Mouse (Mus musculus): ENCODE results near the gene Arhgap24. TPM values are rescaled to one million over a fixed set of nuclear protein-coding genes. Genes with fewer than 3 reads are reported as not detected.

Gene Arhgap24
- polyA plus RNA-seq (2012) = not detected in 2 replicates

- no peak for TF ChIP-seq GATA1 (IDR thresholded peaks at IDR 0.05; ENCODE audit: low read length)
These were observed at the start of gene Arhgap24 for GRCm38 (mm10) chr5:102481215-102482211. TSS of gene Arhgap24 (plus strand) at chr5:102481391.

DNA sequence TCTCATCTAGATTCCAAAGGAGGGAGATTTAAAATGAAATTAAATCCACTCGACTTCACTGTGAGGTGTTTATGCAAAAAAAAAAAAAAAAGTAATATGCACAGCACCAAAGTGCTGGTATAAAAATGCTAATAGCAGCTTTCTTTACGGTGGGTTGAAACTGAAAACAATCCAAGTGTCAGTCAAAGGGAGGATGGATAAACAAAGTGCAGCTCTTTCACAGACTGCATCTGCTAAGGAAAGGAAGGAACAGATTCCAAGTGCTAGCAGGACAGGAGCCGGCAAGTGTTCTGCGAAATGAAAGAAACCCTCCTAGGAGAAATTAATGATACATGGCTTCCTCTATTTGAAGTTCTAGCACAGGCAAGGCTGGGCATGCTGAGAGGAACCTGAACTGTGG, 47.0 kb upstream of the Arhgap24 start:
- no peak for TF ChIP-seq GATA1 (IDR thresholded peaks at IDR 0.05; ENCODE audit: low read length)

DNA sequence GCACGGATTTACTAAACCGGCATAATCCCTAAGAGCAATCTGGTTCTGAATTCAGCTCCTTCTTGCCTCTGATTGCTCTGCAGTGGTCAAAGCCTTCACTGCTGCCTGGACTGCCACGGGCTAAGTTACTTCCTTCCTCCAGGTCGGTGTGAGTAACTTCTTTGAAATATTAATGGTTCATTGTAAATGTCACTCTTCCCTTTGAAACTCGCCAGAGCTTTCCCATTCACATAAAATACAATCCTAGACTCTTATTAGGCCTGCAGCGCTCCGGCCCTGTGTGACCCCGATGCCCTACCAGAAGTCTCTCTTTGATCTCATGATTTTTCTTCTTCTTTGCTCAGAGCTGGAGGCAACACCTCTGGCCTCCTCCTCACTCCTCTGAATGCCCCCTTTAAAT, 44.6 kb upstream of the Arhgap24 start:
- TF ChIP-seq GATA1 (IDR thresholded peaks at IDR 0.05; ENCODE audit: low read length) = no peak

- no peak for TF ChIP-seq GATA1 (IDR thresholded peaks at IDR 0.05; ENCODE audit: low read length)
These were observed 41.9 kb upstream of the Arhgap24 start for GRCm38 (mm10) chr5:102439119-102439877.

DNA sequence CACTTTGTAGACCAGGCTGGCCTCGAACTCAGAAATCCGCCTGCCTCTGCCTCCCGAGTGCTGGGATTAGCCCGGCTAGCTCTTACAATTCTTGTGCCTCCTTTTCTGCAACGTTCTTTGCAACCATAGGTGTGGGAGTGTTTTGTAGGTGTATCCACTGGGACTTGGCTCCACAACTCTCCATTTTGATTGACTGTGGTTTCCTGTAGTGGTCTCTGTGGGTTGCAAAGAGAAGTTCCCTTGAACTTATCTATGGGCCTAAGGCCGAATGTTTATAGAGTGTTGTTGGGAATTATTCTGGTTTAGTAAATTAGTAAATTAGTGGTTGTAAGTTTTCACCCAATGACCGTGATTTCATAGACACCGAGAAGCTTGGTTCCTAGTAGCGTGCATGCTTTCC, 33.8 kb upstream of the Arhgap24 start:
- TF ChIP-seq GATA1 (IDR thresholded peaks at IDR 0.05; ENCODE audit: low read length) = no peak

- no peak for TF ChIP-seq GATA1 (IDR thresholded peaks at IDR 0.05; ENCODE audit: low read length)
These were observed 30.3 kb upstream of the Arhgap24 start for GRCm38 (mm10) chr5:102450897-102451296.

DNA sequence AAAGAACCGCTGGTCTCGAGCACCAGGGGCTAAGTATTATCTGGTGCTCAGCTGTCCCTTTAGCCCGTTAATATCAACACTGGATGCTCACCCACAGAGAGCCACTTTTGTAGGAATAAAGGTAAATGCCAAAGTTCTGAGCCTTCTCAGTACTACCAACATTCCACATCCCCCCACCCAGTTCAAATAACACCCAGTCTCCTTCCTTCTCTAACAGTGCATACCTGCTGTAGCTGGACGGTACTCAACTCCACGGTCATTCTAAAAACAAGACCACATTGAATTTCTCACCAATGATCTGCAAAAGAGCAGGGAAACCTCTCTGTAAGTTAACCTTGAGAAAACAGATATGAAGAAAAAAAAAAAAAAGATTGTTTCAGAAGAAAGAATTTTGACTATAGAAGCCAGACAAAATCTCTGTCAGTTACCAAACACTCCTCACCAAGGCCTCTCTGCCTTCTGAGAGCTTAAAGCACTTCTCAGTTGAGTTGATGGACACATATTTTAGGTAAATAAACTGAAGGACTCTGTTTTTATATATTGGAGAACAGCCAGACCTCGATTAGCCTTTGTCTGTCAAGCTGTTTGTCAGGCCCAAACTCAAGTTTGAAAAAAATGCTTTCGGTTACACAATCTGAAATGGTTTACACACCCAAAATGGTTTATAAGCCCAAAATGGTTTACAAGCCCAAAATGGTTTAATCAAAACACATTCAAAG, 29.0 kb upstream of the Arhgap24 start:
- no peak for TF ChIP-seq GATA1 (IDR thresholded peaks at IDR 0.05; ENCODE audit: low read length)

DNA sequence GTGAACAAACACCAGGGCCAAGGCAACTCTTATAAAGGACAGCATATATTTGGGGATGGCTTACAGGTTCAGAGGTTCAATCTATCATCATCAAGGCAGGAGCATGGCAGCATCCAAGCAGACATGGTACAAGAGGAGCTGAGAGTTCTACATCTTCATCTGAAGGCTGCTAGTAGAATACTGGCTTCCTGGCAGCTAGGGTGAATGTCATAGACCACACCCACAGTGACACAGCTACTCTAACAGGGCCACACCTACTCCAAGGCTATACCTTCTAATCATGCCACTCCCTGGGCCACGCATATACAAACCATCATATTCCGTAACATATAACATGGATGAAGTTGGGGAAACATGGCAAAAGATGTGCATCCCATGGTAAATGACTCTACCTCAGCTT, 27.9 kb upstream of the Arhgap24 start:
- TF ChIP-seq GATA1 (IDR thresholded peaks at IDR 0.05; ENCODE audit: low read length) = no peak

DNA sequence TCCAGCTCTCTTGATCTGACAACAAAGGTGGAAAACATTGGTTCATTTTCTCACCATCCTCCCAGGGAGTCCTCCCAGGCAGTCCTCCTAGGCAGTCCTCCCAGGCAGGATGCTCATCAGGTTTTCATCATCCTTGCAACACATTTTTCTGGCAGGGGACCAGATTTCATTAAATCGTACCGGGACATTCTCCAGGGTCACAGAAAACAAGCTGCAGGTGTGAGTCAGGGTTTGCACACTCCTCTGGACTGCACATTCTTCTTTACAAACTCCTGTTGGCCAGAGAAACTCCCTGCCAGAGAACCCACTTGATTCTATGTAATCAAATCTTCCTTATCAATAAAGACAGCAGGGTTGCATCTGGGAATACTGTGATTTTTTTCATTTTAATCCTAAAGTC, 25.9 kb upstream of the Arhgap24 start:
- TF ChIP-seq GATA1 (IDR thresholded peaks at IDR 0.05; ENCODE audit: low read length) = no peak

- TF ChIP-seq GATA1 (IDR thresholded peaks at IDR 0.05; ENCODE audit: low read length) = no peak
These were observed 20.6 kb upstream of the Arhgap24 start for GRCm38 (mm10) chr5:102460452-102461197.

DNA sequence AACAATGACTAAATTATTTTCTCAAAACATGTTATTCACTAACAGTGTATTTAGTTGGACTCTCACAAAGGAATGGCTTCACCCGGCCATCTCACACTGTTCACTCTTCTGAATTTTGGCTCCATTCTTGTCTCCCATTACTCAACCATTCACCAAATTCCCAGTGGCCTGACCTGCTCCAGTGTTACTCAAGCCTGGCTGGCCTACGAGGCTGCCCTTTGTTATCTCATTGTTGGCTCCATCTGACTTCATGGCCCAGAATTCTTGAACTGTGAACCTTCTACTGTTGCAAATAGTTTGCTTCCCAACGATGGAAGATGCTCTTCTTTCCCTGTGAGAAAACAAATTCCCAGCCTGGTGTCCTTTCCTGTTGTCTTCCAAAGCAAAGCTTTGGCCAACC, 18.2 kb upstream of the Arhgap24 start:
- no peak for TF ChIP-seq GATA1 (IDR thresholded peaks at IDR 0.05; ENCODE audit: low read length)

DNA sequence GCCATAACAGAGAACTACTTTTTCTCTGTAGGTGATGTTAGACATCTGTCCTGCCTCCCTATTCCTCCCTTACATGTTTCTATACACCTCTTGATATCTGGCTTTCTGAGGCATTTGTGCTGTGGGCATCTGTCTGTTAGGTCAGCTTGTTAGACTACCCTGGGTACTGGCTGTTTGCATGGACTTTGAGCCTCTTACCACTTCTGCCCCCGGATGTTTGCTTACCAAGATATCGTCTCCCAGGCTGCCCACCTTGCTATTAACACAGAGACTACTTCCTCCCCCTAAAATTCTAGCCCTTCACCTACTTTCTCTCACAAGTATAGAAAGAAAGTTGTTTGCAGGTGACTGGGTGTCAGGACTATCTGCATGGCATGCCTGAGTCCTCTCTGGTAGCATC, 15.8 kb upstream of the Arhgap24 start:
- no peak for TF ChIP-seq GATA1 (IDR thresholded peaks at IDR 0.05; ENCODE audit: low read length)

GRCm38 (mm10) chr5:102468292-102468691, 12.9 kb upstream of the Arhgap24 start:
- TF ChIP-seq GATA1 (IDR thresholded peaks at IDR 0.05; ENCODE audit: low read length) = no peak

DNA sequence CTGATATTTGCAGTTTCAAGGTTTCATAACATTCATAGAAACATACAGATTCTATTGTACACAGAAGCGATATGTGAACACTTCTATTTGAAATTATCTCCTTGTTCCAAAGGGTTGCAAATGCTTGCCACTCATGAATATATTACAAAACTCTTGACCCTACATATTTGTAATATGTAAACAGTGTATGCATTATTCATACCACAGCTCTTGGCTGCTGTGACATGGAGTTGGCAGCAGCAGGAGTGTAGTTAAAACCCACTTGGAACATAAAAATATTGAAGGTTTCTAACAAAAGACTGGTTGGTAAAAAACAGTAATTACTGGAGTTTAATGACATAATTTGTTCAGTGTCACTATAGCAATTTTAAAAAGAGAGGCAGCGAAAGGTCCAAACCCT, 10.9 kb upstream of the Arhgap24 start:
- no peak for TF ChIP-seq GATA1 (IDR thresholded peaks at IDR 0.05; ENCODE audit: low read length)

GRCm38 (mm10) chr5:102478076-102478475, 3.1 kb upstream of the Arhgap24 start:
- no peak for TF ChIP-seq GATA1 (IDR thresholded peaks at IDR 0.05; ENCODE audit: low read length)
